Mouse (Mus musculus) C2C12 (cell line): ENCODE results near the gene Hsd17b14.

Experiments
- CTCF ChIP-seq: IDR thresholded peaks from one replicate; pipeline ENCODE4 v1.5.1; 2011; ENCODE audit not compliant: control insufficient read depth, insufficient read depth, insufficient read length
- MAX ChIP-seq: IDR thresholded peaks from one replicate; pipeline ENCODE4 v1.6.1; 2011; ENCODE audit warnings: mild to moderate bottlenecking, control low read depth
- MYOD1 ChIP-seq: IDR thresholded peaks from one replicate; pipeline ENCODE4 v1.6.1; 2011; ENCODE audit warnings: low read depth; ENCODE audit not compliant: control insufficient read depth, insufficient read length
- USF1 ChIP-seq: IDR thresholded peaks from one replicate; pipeline ENCODE4 v1.6.1; 2011; ENCODE audit warnings: low read depth, mild to moderate bottlenecking, control low read depth, moderate library complexity

- TF ChIP-seq USF1 (no peak), CTCF (no peak), MAX (no peak), MYOD1 (no peak)
Observed at GRCm38 (mm10) chr7:45549641-45550436, 4.9 kb upstream of the Hsd17b14 start.
